Mouse (Mus musculus): ENCODE results near the gene Vapb. TPM values are rescaled to one million over a fixed set of nuclear protein-coding genes. Genes with fewer than 3 reads are reported as not detected.
"Not testable (repeated sequence)": the region's sequence is repeated elsewhere in the genome, so short reads cannot be mapped to it uniquely, and the experiment has no call there.

Vapb gene
- polyA plus RNA-seq, 1 experiment from 2014 or later = 19.2 TPM

DNA sequence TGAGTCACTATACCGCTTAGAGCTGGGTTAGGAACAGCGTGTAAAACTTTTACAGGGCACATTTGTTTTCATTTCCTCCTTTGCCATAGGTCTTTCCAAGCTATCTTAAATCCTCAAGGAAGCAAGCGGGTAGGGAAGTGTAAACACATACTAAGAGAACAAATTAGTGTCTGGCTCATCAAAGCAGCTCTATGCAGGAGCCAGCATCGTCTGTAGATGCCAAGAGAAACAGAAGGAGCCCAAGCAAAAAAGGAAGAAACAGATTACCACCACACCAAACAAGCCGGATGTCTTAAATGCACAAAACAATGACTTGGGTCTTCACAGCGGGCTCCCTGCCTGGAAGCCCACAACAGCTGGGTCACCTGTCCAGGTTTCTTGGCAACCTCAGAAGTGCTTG is 27.1 kb upstream of the Vapb start:
- Histone ChIP-seq H3K27me3 (ENCODE audit: control insufficient read depth, insufficient read depth, low read depth, low read length) (no peaks in the 10 kb centered on the region), H3K4me1 (replicated peaks; ENCODE audit: control insufficient read depth, insufficient read depth, low read length) (no peaks in the 10 kb centered on the region), H3K4me2 (ENCODE audit: low read depth, low read length) (no peak overlapping the region), H3K27ac (ENCODE audit: low read length) (no peak overlapping the region), H3K9me3 (ENCODE audit: control insufficient read depth, low read length) (no peaks in the 10 kb centered on the region), H3K36me3 (ENCODE audit: control insufficient read depth, insufficient read depth, low read length) (no peaks in the 10 kb centered on the region), H3K4me3 (ENCODE audit: low read length) (no peak overlapping the region), H3K9ac (ENCODE audit: low read length) (no peak overlapping the region)
- WGBS = 67% methylated on average over 6 of the region's 6 CpGs
- no peak for ATAC-seq (ENCODE audit: low read depth)

DNA sequence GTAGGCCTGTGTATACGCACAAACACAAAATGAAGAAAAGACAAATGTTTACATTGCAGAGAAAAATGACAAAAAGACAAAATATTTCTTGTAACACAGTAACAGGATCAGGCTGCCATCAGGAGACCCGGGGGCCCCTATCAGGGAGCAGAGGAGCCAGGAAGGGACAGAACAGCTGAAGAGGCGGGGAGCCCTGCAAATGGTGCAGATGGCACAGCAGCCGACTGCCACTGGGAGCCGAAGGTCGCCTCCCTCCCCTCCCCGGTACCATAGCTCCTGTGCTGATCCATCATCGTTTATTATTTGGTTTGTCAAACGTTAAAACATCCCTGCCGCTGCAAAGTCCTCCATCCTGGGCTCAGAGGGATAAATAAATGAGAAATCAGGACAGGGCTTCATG is 24.7 kb upstream of the Vapb start:
- Histone ChIP-seq H3K9ac (ENCODE audit: low read length) (no peak overlapping the region), H3K9me3 (ENCODE audit: control insufficient read depth, low read length) (no peaks in the 10 kb centered on the region), H3K4me2 (ENCODE audit: low read depth, low read length) (no peak overlapping the region), H3K27me3 (ENCODE audit: control insufficient read depth, insufficient read depth, low read depth, low read length) (no peaks in the 10 kb centered on the region), H3K4me3 (ENCODE audit: low read length) (no peak overlapping the region), H3K27ac (ENCODE audit: low read length) (no peak overlapping the region), H3K4me1 (replicated peaks; ENCODE audit: control insufficient read depth, insufficient read depth, low read length) (no peaks in the 10 kb centered on the region), H3K36me3 (ENCODE audit: control insufficient read depth, insufficient read depth, low read length) (no peaks in the 10 kb centered on the region)
- ATAC-seq (ENCODE audit: low read depth) = no peak
- WGBS = 26% methylated on average over 10 of the region's 10 CpGs

GRCm38 (mm10) chr2:173713241-173713640 is 24.1 kb upstream of the Vapb start:
- Histone ChIP-seq H3K27me3 (ENCODE audit: control insufficient read depth, insufficient read depth, low read depth, low read length) (no peaks in the 10 kb centered on the region), H3K9ac (ENCODE audit: low read length) (no peak overlapping the region), H3K4me1 (replicated peaks; ENCODE audit: control insufficient read depth, insufficient read depth, low read length) (no peaks in the 10 kb centered on the region), H3K4me2 (ENCODE audit: low read depth, low read length) (no peak overlapping the region), H3K4me3 (ENCODE audit: low read length) (no peak overlapping the region), H3K36me3 (ENCODE audit: control insufficient read depth, insufficient read depth, low read length) (no peaks in the 10 kb centered on the region), H3K9me3 (ENCODE audit: control insufficient read depth, low read length) (no peaks in the 10 kb centered on the region), H3K27ac (ENCODE audit: low read length) (no peak overlapping the region)
- WGBS = 67% methylated on average over 4 of the region's 4 CpGs
- ATAC-seq (ENCODE audit: low read depth) = no peak

- H3K4me3 ChIP-seq (ENCODE audit: low read length) = no peak overlapping the region
- no peaks in the 10 kb centered on the region for H3K9me3 ChIP-seq (ENCODE audit: control insufficient read depth, low read length)
- no peaks in the 10 kb centered on the region for H3K4me1 ChIP-seq (replicated peaks; ENCODE audit: control insufficient read depth, insufficient read depth, low read length)
- H3K9ac ChIP-seq (ENCODE audit: low read length) = no peak overlapping the region
- no peak overlapping the region for H3K4me2 ChIP-seq (ENCODE audit: low read depth, low read length)
- 53% methylated on average over 8 of the region's 8 CpGs for WGBS
- H3K27me3 ChIP-seq (ENCODE audit: control insufficient read depth, insufficient read depth, low read depth, low read length) = no peaks in the 10 kb centered on the region
- ATAC-seq (ENCODE audit: low read depth) = no peak
- H3K27ac ChIP-seq (ENCODE audit: low read length) = no peak overlapping the region
- H3K36me3 ChIP-seq (ENCODE audit: control insufficient read depth, insufficient read depth, low read length) = no peaks in the 10 kb centered on the region
These were observed 22.6 kb upstream of the Vapb start for GRCm38 (mm10) chr2:173714620-173715218.

GRCm38 (mm10) chr2:173716966-173717365 is 20.3 kb upstream of the Vapb start:
- Histone ChIP-seq H3K4me3 (ENCODE audit: low read length) (no peak overlapping the region), H3K27ac (ENCODE audit: low read length) (no peak overlapping the region), H3K27me3 (ENCODE audit: control insufficient read depth, insufficient read depth, low read depth, low read length) (no peaks in the 10 kb centered on the region), H3K9me3 (ENCODE audit: control insufficient read depth, low read length) (no peaks in the 10 kb centered on the region), H3K4me1 (replicated peaks; ENCODE audit: control insufficient read depth, insufficient read depth, low read length) (no peaks in the 10 kb centered on the region), H3K36me3 (ENCODE audit: control insufficient read depth, insufficient read depth, low read length) (no peaks in the 10 kb centered on the region), H3K4me2 (ENCODE audit: low read depth, low read length) (no peak overlapping the region), H3K9ac (ENCODE audit: low read length) (no peak overlapping the region)
- no peak for ATAC-seq (ENCODE audit: low read depth)
- WGBS = 81% methylated on average over 5 of the region's 5 CpGs

DNA sequence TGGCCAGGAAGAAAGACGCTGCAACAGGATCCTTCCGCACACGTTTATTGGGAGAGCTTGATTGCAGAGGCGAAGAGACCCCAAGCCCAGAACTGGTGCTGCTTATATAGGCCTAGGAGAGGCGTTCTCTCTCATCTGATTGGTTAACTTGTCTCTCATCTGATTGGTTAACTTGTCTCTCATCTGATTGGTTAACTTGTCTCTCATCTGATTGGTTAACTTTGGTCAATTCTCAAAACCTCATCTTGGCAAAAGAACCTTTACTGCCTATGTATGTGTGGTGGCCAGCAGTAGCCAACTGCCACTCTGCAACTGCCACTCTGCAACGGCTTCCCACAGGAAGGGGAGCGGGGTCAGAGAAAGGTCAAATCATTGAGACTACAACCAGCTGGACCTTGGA is 18.2 kb upstream of the Vapb start, which contains the start of gene 1700010B08Rik:
1700010B08Rik (plus strand) TSS at position 301 of the 400 bp plus-strand sequence.
- not testable (repeated sequence) for ATAC-seq (ENCODE audit: low read depth); H3K9ac ChIP-seq (ENCODE audit: low read length); H3K4me3 ChIP-seq (ENCODE audit: low read length); H3K36me3 ChIP-seq (ENCODE audit: control insufficient read depth, insufficient read depth, low read length); H3K27me3 ChIP-seq (ENCODE audit: control insufficient read depth, insufficient read depth, low read depth, low read length); H3K27ac ChIP-seq (ENCODE audit: low read length); H3K4me1 ChIP-seq (replicated peaks; ENCODE audit: control insufficient read depth, insufficient read depth, low read length); H3K9me3 ChIP-seq (ENCODE audit: control insufficient read depth, low read length); H3K4me2 ChIP-seq (ENCODE audit: low read depth, low read length)
- 88% methylated on average over 6 of the region's 7 CpGs for WGBS

DNA sequence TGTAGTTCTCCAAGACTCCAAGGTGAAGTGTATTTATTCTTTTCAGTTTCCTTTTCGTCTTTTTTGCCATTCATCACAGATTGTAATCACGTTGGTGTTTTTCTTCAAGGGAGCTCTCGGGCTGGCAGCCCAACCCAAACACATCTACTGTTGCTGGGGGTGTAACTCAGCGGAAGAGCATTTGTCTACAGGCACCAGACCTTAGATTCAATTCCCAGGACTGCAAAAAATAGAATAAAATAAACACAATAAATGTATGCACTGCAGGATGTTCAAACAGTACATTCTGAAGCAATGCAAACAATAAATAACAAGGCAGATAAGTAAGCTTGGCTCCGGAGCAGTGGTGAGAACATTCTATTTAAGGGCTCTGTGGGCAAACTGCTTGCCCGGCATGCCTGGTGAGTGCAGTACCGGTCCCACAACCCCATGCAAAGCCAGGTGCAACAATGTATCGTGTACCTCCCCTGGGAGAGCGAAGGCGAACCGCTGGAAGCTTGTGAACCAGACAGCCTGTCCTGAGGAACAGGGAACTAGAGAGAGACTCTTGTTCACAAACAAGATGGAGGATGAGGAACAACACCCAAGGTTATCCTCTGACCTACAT is 15.0 kb upstream of the Vapb start:
- no peak overlapping the region for H3K9ac ChIP-seq (ENCODE audit: low read length)
- peak; percentile 61 for ATAC-seq (ENCODE audit: low read depth)
- 0 out of 2 replicates have a peak overlapping the region, but pooled peaks have one; percentile 24 for H3K27ac ChIP-seq (ENCODE audit: low read length)
- peaks cover 10% of the 10 kb centered on the region; the same call in 1 of the 2 replicates for H3K4me1 ChIP-seq (replicated peaks; ENCODE audit: control insufficient read depth, insufficient read depth, low read length)
- 32% methylated on average over 11 of the region's 11 CpGs for WGBS
- H3K4me2 ChIP-seq (ENCODE audit: low read depth, low read length) = no peak overlapping the region
- H3K36me3 ChIP-seq (ENCODE audit: control insufficient read depth, insufficient read depth, low read length) = no peaks in the 10 kb centered on the region
- H3K9me3 ChIP-seq (ENCODE audit: control insufficient read depth, low read length) = no peaks in the 10 kb centered on the region
- no peaks in the 10 kb centered on the region for H3K27me3 ChIP-seq (ENCODE audit: control insufficient read depth, insufficient read depth, low read depth, low read length)
- no peak overlapping the region for H3K4me3 ChIP-seq (ENCODE audit: low read length)

- 28% methylated on average over 14 of the region's 14 CpGs for WGBS
- 0 out of 2 replicates have a peak overlapping the region, but pooled peaks have one; percentile 10 for H3K4me3 ChIP-seq (ENCODE audit: low read length)
- peaks cover 10% of the 10 kb centered on the region; the same call in 1 of the 2 replicates for H3K4me1 ChIP-seq (replicated peaks; ENCODE audit: control insufficient read depth, insufficient read depth, low read length)
- H3K9ac ChIP-seq (ENCODE audit: low read length) = no peak overlapping the region
- 0 out of 2 replicates have a peak overlapping the region, but pooled peaks have one; percentile 22 for H3K4me2 ChIP-seq (ENCODE audit: low read depth, low read length)
- ATAC-seq (ENCODE audit: low read depth) = no peak
- no peak overlapping the region for H3K27ac ChIP-seq (ENCODE audit: low read length)
- H3K36me3 ChIP-seq (ENCODE audit: control insufficient read depth, insufficient read depth, low read length) = no peaks in the 10 kb centered on the region
- no peaks in the 10 kb centered on the region for H3K9me3 ChIP-seq (ENCODE audit: control insufficient read depth, low read length)
- H3K27me3 ChIP-seq (ENCODE audit: control insufficient read depth, insufficient read depth, low read depth, low read length) = no peaks in the 10 kb centered on the region
These were observed 12.9 kb upstream of the Vapb start for GRCm38 (mm10) chr2:173724382-173724781.

- WGBS = 49% methylated on average over 15 of the region's 15 CpGs
- Histone ChIP-seq H3K9me3 (ENCODE audit: control insufficient read depth, low read length) (no peaks in the 10 kb centered on the region), H3K4me2 (ENCODE audit: low read depth, low read length) (no peak overlapping the region)
These were observed 12.1 kb upstream of the Vapb start for GRCm38 (mm10) chr2:173724940-173725807.

More at GRCm38 (mm10) chr2:173724940-173725807, 12.1 kb upstream of the Vapb start:
- no peaks in the 10 kb centered on the region for H3K36me3 ChIP-seq (ENCODE audit: control insufficient read depth, insufficient read depth, low read length)
- ATAC-seq (ENCODE audit: low read depth) = no peak
- no peak overlapping the region for H3K4me3 ChIP-seq (ENCODE audit: low read length)
- no peaks in the 10 kb centered on the region for H3K27me3 ChIP-seq (ENCODE audit: control insufficient read depth, insufficient read depth, low read depth, low read length)
- peaks cover 10% of the 10 kb centered on the region; the same call in 1 of the 2 replicates for H3K4me1 ChIP-seq (replicated peaks; ENCODE audit: control insufficient read depth, insufficient read depth, low read length)
- no peak overlapping the region for H3K27ac ChIP-seq (ENCODE audit: low read length)
- no peak overlapping the region for H3K9ac ChIP-seq (ENCODE audit: low read length)

All from lung, embryonic 16.5 days (tissue).